Mouse (Mus musculus): ENCODE measurements around the gene Cda.

Gene Cda

DNA sequence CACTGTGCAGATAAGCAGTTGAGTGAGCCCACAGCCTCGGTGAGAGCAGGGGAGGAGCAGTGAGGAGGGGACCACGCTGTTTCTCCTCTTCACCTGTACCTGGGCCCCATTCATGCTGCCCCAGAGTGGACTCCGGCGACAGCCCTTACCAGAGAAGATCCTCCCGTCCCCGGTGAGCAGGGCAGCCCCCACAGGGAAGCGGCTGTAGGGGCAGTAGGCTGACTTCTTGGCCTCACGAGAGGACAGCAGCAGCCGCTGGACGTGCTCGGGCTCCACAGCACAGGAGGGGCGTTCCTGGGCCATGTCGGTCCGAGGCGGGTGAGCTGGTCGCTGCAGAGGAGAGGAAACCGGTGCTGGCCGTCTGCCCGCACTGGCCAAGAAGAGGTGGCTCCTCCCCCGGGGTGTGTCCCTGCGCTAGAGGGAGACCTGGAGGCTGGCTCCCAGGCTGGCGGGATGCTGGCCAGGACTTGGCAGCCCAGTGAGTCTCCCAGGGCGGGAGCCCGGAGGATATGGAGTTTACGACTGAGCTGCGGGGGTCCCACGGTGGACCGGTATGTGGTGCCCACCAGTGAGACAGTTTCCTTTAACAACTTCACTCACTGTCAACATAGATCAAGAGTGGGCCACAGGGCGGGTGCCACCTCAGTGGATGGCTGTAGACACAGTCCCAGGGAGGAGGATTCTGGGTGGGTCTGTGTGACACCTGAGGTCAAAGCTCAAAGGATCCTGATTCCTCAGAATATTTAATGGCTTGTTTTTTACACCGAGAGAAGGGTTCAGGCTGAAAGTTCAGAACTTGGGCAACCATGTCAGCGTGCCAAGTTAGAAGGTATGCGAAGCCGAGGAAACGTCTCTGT lies at the start of gene Cda:
Gene Cda (minus strand): TSS at position 352 of the 857 bp plus-strand sequence.
- in situ Hi-C loops (cut with MboI; ENCODE audit: low pct_unique_long_range_greater_than_20kb in 1 of 2, low sequenced_read_pairs in 2 of 2, unreplicated experiment in 1 of 2) = no loop called here

GRCm38 (mm10) chr4:138416414-138416813 lies 48.6 kb upstream of the Cda start:
- in situ Hi-C loops (cut with MboI; ENCODE audit: low pct_unique_long_range_greater_than_20kb in 1 of 2, low sequenced_read_pairs in 2 of 2, unreplicated experiment in 1 of 2) = loop anchor here in 1 of 2 experiments (5.0 kb wide), 1 partner anchor 99 kb away; no protein-coding TSS in a partner anchor

DNA sequence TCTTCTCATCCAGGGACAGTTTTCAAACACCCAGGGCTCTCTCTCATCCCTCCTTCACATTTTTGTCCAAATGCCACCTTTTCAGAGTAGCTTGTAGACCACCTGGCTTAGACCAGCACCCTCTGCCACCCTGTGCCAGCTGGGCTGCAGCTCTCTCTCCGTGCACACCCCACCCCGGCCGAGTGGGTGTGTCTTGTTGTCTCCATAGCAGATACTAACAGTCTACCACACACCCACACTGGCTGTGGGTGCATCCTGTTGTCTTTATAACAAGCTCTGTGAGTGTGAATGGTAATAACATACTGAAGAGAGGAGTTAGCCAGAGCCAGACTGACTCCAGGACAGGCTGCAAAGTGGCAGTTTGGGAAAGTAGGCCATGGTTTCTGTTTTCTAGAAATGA lies 48.2 kb upstream of the Cda start:
- in situ Hi-C loops (cut with MboI; ENCODE audit: low pct_unique_long_range_greater_than_20kb in 1 of 2, low sequenced_read_pairs in 2 of 2, unreplicated experiment in 1 of 2) = loop anchor here in 1 of 2 experiments (5.0 kb wide), 1 partner anchor 99 kb away; no protein-coding TSS in a partner anchor

- in situ Hi-C loops (cut with MboI; ENCODE audit: low pct_unique_long_range_greater_than_20kb in 1 of 2, low sequenced_read_pairs in 2 of 2, unreplicated experiment in 1 of 2) = loop anchor here in 1 of 2 experiments (5.0 kb wide), 1 partner anchor 97 kb away; no protein-coding TSS in a partner anchor
Measured at GRCm38 (mm10) chr4:138414725-138415124, 46.9 kb upstream of the Cda start.

DNA sequence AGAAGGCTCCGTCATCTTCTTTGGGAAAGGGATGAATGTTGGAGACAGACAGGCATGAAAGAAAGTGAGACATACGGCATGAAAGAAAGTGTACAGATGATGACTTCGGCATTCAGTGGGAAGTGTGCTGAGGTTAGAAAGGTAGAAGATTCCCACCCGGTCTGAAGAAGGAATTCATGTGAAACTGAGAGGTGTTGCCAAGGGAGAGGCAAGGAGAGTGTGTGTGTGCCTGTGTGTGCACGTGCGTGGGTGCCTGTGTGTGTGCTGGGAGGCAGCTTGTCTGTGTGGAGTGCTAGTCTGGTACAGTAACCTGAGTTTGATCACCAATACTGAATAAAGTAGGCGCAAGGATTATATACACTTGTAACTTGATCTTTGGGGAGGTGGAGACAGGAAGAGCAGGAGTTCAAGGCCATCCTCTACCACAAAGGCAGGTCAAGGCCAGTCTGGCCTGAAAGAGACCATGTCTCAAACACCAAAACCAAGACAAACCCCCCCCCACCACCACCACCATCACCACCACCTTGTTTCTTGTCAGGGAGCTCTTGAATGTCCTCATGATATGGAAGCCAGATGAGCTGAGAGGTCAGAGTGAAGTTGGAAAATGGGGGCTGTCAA lies 43.8 kb upstream of the Cda start:
- in situ Hi-C loops (cut with MboI; ENCODE audit: low pct_unique_long_range_greater_than_20kb in 1 of 2, low sequenced_read_pairs in 2 of 2, unreplicated experiment in 1 of 2) = no loop called here

DNA sequence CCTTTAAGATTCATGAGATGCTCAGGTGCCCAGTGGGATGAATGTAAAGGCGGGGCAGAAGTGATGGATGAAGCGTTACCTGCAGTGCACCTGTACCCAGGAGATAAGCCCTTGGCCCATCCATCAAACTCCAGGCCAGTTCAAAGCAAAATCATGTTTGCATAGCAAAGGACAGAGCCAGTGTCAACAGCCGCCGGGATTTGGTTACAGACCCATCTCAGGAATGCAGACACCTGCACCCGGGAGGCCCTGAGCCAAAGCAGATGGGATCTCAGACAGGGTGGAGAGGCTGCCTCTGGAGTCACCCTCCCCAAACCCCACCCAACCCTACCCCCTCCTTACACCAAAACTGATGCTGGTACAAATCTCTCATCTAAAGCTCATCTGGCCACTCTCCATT lies 43.2 kb upstream of the Cda start:
- in situ Hi-C loops (cut with MboI; ENCODE audit: low pct_unique_long_range_greater_than_20kb in 1 of 2, low sequenced_read_pairs in 2 of 2, unreplicated experiment in 1 of 2) = no loop called here

DNA sequence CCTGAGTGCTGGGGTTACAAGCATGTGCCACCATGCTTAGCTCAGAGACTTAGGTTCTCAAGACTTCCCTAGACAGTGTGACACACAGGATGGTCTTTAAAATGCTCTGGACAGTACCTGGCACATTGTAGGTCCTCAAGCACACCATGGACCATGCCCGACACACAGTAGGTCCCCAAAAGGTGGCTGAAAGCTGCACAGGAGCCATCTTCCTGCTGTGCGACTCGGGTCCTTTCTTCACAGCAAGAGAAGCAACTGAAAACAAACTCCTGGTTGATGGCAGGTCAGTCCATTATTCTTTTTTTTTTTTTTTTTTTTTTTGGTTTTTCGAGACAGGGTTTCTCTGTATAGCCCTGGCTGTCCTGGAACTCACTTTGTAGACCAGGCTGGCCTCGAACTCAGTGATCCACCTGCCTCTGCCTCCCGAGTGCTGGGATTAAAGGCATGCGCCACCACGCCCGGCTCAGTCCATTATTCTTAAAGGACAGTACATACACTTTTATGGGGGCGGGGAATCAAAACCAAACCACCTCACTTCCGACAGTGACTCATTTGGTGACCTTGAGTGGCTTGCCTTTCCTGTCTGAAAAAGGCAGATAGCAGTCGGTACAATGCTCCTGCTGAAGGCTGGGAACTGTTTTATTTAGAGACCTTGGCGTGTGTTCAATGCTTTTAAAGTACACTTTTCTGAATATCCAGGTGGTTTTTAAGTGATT lies 39.8 kb upstream of the Cda start:
- in situ Hi-C loops (cut with MboI; ENCODE audit: low pct_unique_long_range_greater_than_20kb in 1 of 2, low sequenced_read_pairs in 2 of 2, unreplicated experiment in 1 of 2) = no loop called here

DNA sequence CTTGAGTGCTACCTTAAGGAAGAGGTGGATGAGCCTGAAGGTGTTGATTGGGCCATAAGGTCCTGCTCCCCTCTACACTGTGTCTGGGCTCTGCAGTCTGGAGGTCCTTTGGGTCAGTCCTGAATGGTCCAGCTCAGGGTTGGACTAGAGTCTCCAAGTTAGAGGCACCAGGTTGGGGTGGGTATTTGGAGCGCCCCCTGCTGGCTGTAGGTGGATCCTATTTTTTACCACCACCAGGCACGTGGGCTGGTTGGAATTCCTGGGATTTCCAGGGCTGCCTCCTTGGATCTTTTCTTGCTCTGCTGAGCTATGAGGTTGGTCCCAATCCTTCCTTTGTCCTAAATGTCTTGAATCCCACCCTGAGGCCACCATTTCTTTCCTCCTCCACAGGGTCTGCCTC lies 37.0 kb upstream of the Cda start:
- in situ Hi-C loops (cut with MboI; ENCODE audit: low pct_unique_long_range_greater_than_20kb in 1 of 2, low sequenced_read_pairs in 2 of 2, unreplicated experiment in 1 of 2) = no loop called here

GRCm38 (mm10) chr4:138396711-138397110 lies 28.9 kb upstream of the Cda start:
- in situ Hi-C loops (cut with MboI; ENCODE audit: low pct_unique_long_range_greater_than_20kb in 1 of 2, low sequenced_read_pairs in 2 of 2, unreplicated experiment in 1 of 2) = no loop called here

DNA sequence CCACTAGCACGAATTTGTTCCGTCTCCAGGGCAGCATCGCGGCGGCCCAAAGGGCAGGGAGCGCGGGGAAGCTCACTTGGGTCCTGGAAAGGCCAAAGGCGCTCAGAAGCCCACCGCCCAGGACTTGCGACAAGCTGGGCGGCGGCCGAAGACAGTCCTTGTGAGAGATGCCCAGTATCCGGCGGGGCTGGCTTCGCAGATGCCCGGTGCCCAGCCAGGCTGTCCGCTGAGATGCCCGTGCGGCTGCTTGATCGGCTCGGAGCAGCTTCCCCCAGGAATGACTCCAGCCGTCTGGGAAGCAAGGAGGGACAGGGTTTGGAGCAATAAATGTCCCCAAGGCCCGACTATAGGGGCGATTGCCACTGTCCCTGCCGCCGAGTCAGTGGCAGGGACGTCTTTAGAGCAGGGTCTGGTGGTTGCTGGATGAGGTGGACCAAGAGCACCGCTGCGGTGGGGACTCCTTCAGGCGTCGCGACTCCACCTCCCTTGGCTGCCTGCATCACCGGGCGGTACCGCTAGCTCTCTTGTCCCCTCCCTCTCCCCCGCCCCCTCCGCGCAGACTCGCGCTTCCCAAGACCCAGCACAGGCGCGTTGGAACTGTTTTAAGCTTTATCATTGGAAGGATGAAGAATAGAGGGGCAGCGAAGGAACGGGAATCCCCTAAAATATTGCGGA lies 28.3 kb upstream of the Cda start, which contains the start of gene Fam43b:
Gene Fam43b (minus strand): TSS at position 558 of the 675 bp plus-strand sequence.
- in situ Hi-C loops (cut with MboI; ENCODE audit: low pct_unique_long_range_greater_than_20kb in 1 of 2, low sequenced_read_pairs in 2 of 2, unreplicated experiment in 1 of 2) = no loop called here

DNA sequence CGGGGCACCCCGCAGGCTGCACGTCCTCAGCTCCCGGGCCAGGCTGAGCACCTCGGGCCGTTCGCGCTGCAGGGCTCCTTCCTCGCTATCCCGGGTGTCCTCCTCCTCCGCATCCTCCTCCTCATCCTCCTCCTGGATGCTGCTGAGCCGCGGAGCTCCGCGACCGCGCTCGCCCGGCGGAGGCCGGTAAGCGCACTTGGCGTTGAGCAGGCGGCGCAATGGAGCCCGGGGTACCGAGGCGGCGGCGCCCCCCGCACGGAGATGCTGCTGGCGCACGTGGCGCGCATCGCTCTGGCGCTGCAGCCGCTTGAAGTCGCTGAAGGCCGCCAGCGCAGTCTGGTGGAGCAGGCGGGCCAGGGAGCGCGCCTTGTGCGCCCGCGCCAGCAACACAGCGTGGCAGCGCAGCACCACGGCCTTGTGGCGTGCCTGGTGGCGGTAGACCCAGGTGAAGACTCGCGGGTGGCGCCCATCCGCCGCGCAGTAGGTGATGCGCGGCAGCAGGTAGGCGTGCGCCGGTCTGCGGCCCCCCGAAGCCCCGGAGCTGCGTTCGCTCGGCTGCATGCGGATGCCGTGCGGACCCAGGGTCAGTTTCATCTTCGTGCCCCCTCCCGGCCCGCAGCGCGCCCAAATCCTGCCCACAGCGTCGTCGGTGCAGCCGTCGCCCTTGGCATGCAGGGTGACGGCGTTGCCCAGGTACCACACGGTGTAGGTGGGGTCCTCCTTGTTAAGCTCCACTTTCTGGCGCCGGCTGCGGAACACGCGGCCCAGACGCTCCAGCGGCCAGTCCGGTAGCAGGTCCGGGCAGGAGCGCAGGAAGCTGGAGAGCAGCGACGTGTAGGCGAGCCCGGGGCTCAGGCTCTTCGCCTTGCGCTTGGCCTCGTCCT lies 27.5 kb upstream of the Cda start:
- in situ Hi-C loops (cut with MboI; ENCODE audit: low pct_unique_long_range_greater_than_20kb in 1 of 2, low sequenced_read_pairs in 2 of 2, unreplicated experiment in 1 of 2) = no loop called here

DNA sequence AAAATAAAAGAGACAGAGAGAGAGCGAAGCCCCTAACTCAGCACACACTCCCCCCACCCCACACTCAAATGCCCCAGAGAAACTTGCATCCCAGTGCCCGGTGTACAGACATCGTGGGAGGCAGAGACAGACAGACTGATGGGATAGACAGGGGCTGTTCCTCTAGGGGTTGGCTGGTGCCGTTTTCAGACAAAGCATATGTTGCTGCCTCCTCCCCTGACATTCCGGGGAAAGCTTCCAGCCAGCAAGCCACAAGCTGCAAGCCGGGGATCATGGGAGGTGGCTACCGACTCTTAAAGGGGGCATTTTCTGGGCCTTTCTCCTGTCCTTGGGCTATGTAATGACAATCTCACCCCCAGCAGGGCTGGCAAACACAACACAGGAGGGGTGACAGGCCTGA lies 25.9 kb upstream of the Cda start:
- in situ Hi-C loops (cut with MboI; ENCODE audit: low pct_unique_long_range_greater_than_20kb in 1 of 2, low sequenced_read_pairs in 2 of 2, unreplicated experiment in 1 of 2) = no loop called here

DNA sequence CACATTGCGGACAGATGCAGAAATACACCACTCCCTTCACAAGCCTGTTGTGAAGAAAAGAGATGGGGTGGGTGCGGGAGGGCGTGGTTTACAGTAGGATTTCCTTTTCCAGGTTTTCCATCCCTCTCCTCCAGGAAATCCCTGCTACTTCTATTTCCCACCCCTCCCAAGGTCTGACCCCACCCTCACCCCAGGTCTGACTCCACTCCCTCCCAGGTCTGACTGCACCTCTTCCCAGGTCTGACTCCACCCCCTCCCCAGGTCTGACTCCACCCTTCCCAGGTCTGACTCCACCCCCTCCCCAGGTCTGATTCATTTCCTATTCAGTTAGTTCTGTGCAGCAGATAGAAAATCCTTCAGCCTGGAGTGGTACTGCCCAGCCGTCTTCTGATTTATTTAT lies 16.0 kb upstream of the Cda start:
- in situ Hi-C loops (cut with MboI; ENCODE audit: low pct_unique_long_range_greater_than_20kb in 1 of 2, low sequenced_read_pairs in 2 of 2, unreplicated experiment in 1 of 2) = no loop called here

- in situ Hi-C loops (cut with MboI; ENCODE audit: low pct_unique_long_range_greater_than_20kb in 1 of 2, low sequenced_read_pairs in 2 of 2, unreplicated experiment in 1 of 2) = no loop called here
Measured at GRCm38 (mm10) chr4:138382462-138382861, 14.7 kb upstream of the Cda start.

GRCm38 (mm10) chr4:138380132-138380689 lies 12.4 kb upstream of the Cda start:
- in situ Hi-C loops (cut with MboI; ENCODE audit: low pct_unique_long_range_greater_than_20kb in 1 of 2, low sequenced_read_pairs in 2 of 2, unreplicated experiment in 1 of 2) = no loop called here

- in situ Hi-C loops (cut with MboI; ENCODE audit: low pct_unique_long_range_greater_than_20kb in 1 of 2, low sequenced_read_pairs in 2 of 2, unreplicated experiment in 1 of 2) = no loop called here
Measured at GRCm38 (mm10) chr4:138379091-138379840, 11.5 kb upstream of the Cda start.

- in situ Hi-C loops (cut with MboI; ENCODE audit: low pct_unique_long_range_greater_than_20kb in 1 of 2, low sequenced_read_pairs in 2 of 2, unreplicated experiment in 1 of 2) = no loop called here
Measured at GRCm38 (mm10) chr4:138377526-138377925, 9.7 kb upstream of the Cda start.
